Mouse (Mus musculus) layer of hippocampus, postnatal 10 days (tissue): ENCODE results near the gene Tspyl4. TPM values are rescaled to one million over a fixed set of nuclear protein-coding genes. Genes with fewer than 3 reads are reported as not detected.
"Not testable (repeated sequence)": the region's sequence is repeated elsewhere in the genome, so short reads cannot be mapped to it uniquely, and the experiment has no call there.

ENCODE experiments used
- DNase-seq, 2 experiments: peaks; one replicate each; pipeline ENCODE4 v3.0.0; 2021; ENCODE audit warnings: low spot score in 2 of 2
- long read RNA-seq: library from polyadenylated mRNA; stranded (forward); transcript quantifications from one replicate; pipeline ENCODE4 v2.0.0, GENCODE M21; 2023
- total RNA-seq, 2 experiments: library from RNA; stranded (reverse); gene quantifications; 2 replicates each; pipeline ENCODE4 v1.2.3; 2021

The Tspyl4 gene
- total RNA-seq: 100 to 1,000 TPM; 301 to 317 TPM
- long read RNA-seq, transcript Tspyl4-202 (2 exons, 560 nt): minor isoform, 13 of 89 reads
- long read RNA-seq, transcript Tspyl4-201 (1 exons, 3,879 nt): major isoform, 75 of 89 reads
- long read RNA-seq, partial matches to known transcripts: 0 of 89 reads
- long read RNA-seq, other reads (novel, unspliced or antisense): 1 of 89 reads

DNA sequence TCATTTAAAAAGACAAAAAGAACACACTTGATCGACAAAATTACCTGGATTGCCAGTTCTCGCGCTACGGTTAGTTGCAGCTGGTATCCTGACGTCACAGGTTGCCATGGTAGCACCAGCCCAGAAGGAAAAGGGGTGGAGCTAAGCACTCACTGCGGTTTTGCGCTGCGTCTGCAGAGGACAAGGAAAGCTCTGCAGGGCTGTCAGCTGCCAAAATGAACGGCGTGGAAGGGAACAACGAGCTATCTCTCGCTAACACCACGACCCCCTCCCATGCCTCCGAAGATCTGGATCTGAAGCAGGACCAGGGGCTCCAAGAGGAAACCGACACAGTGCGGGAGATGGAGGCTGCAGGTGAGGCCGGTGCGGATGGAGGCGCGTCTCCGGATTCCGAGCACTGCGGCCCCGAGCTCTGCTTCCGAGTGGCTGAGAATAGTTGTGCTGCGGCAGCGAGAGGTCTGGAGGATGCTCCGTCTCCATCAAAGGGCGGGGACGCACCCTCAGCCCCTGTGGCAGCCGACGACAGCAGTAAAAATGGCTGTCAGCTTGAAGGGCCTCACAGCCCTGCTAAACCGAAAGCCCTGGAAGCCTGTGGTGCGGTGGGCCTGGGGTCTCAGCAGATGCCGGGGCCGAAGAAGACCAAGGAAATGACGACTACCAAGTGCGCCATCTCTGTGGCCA is at the start of gene Tspyl4:
Gene Tspyl4, plus strand, starts transcription at position 144 of the 681 bp plus-strand sequence.
- peak; percentile 93 to 94 for DNase-seq

DNA sequence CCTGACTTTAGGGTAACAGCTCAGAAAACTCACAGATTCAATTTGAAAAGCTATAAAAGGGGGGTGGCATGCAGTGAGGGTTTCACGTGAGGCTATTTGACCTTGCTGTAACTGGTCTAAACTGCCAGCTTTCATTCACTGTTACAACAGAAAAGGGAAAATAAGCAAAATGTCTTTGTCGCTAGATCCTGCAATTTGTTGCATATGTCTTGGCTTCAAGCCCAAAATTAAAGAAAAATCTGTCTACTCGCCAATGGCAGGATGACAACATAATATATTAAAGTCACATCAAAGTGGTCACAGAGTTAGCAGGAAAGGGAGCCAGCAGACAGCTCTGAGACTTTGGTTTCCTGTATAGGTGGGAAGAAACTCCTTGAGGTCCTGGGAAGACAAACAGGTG is 49.5 kb upstream of the Tspyl4 start:
- no peak for DNase-seq

DNA sequence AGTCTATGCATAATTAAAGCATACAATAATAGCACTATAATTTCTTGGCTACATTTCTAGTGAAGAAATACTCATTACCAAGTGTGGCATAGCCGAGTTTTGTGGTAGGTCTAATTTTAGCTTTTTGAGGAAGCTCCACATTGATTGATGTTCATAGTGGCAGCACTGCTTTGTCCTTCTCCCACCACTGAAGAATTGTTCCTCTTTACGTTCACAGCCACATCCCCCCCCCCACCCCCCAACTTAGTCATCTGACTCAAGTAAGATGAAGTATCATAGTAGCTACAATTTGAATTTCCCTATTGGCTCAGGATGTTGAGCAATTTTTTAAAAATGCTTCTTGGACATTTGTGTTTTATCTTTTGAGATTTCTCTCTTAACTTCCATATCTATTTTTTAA is 47.6 kb upstream of the Tspyl4 start:
- no peak for DNase-seq

DNA sequence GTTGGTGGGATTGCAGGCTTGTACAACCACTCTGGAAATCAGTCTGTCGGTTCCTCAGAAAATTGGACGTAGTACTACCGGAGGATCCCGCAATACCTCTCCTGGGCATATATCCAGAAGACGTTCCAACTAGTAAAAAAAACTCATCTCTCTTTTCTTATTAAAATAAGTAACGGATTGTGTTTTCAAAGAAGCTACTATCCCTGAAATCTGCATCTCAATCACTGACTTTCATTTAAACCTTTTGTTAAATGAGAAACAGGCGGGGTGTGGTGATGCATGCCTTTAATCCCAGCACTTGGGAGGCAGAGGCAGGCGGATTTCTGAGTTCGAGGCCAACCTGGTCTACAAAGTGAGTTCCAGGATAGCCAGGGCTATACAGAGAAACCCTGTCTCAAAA is 44.4 kb upstream of the Tspyl4 start:
- DNase-seq: not testable (repeated sequence)

DNA sequence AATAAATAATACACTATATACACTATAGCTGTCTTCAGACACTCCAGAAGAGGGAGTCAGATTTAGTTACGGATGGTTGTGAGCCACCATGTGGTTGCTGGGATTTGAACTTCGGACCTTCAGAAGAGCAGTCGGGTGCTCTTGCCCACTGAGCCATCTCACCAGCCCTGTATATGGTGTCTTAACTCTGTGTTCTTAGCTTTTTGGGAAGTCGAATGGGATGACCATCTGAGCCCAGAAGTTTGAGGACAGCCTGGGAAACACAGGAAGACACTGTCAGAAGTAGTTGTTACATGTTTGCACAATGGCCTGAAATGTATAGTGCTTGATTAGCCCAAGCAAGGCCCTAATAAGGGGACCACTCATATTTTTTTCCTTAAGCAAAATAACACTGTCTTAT is 32.1 kb upstream of the Tspyl4 start:
- DNase-seq: no peak

DNA sequence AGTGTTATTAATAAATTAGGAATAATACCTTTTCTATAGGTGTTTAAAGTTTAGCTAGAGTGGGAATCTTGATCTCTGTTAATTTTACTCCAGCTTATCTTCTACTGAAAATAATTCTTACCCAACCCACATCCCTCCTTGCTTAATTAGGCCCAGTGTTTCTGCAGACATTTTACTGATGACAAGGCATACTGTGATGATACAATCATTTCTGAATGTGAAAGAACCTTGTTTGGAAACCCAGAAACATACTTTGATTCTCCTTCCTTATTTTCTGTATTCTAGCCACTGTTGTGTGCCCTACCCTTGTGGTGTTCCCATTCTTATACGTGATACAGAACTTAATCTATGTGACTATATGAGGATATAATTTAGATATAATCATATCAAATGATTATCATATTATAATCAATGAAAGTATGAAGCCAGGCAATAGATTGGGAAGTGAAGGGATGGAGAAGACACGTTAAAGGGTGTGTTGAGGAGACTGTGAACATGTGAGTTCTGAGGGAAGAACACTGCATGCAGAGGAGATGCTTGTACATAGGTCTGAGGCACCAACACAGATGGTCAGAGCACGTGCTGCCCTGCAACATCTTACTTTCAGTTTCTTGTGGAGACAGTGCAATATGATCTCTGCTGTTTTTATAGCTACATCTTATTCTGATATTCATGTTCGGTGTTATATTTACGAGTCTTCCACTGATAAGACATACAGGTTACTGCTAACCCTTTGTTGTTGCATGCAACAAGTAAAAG is 29.8 kb upstream of the Tspyl4 start:
- DNase-seq: no peak

DNA sequence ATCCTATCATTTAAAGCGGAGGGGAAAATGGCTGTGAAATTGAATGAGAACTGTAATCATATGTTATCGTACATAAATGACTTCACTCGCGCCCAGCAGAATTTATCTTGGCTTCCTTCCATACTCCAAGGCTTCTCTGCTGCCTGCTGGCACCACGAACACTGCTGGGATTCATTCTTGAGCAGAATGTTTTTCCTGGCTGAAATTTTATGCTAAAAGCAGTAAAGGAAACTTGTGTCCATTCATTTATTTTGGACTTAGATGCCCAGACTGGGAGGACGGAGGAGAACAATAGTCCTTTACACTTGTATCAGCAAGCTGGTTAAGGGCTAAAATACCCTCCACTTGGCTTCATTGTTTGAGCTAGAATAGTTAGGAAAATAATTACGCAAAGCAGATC is 25.6 kb upstream of the Tspyl4 start:
- peak in 1 of 2 experiments; percentile 16 for DNase-seq

DNA sequence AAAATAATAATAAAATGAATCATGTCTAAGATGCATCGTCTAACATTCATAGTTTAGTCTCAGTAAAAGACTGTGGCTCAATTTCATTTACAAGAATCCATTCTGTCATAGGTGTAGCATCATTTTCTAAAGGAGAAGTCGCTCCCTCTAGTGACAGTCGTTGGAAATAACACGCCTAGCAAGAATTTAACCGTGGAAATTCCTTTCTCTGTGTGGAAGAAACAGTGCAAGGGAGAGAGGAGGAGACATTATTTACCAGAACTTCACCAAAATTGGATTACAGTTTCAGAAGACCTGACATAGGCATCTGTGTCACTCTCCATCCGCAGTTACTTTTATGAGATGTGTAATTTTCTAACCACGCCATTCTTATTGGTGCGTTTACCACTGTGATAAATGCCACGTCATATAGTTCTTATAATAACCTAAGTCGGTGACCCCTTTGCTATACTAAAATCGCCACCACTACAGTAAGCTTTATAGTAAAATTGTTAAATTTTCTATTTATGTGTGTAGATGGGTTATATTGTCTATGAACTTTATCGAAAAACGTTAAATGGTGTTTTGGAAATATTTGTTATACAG is 16.6 kb upstream of the Tspyl4 start:
- DNase-seq: peak; percentile 52 to 59

DNA sequence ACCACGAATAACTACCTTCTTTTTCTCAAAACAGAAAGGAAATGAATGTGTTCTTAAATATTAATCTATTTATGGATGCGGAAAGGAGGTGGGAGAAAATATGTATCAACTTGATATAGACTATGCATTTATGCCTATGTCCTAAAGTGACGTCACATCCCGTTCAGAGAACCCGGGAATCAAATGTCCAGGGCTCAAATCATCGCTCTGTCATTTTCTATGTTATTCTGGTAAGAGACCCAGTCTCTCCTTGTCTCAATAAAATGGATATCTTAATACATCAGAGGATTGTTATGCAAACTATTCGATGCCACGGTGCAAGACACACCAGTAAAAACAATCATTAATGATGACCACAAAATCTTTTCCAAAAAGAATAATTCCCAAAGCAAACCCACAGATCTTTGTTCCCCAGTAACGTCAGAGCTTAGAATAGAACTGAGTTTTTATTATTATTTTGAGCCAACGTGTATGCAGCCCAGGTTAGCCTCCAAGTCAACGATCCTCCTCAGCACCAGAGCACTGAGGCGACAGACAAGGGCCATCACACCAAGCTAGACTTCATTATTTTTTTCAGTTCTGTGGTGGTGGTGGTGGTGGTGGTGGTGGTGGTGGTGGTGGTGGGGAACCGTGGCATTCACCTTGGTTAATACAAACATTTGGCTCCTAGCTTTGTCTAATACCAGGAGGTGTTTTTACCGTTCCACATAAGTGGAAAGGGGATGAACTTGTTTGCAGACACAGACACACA is 15.9 kb upstream of the Tspyl4 start:
- DNase-seq: peak in 1 of 2 experiments; percentile 14

DNA sequence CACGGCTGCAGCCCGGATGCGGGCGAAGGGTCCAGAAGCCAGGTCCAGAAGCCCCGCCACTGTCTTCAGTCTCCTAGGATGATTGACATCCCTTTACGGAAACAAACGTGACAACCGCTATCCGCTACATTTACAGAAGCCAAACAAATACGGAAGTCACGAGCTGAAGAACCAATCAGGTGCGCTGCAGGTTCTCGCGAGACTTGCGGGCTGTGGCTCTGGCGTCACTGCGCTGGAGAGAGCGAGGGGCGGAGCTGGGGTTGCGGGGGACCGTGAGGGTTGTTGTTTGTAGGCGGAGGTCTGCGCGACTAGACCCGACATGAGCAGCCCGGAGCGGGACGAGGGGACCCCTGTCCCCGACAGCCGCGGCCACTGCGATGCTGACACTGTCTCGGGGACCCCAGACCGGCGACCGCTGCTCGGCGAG is 15.3 kb upstream of the Tspyl4 start, which contains the start of gene Tspyl1:
Gene Tspyl1, plus strand, starts transcription at position 229 of the 427 bp plus-strand sequence.
- DNase-seq: peak; percentile 97 to 98

DNA sequence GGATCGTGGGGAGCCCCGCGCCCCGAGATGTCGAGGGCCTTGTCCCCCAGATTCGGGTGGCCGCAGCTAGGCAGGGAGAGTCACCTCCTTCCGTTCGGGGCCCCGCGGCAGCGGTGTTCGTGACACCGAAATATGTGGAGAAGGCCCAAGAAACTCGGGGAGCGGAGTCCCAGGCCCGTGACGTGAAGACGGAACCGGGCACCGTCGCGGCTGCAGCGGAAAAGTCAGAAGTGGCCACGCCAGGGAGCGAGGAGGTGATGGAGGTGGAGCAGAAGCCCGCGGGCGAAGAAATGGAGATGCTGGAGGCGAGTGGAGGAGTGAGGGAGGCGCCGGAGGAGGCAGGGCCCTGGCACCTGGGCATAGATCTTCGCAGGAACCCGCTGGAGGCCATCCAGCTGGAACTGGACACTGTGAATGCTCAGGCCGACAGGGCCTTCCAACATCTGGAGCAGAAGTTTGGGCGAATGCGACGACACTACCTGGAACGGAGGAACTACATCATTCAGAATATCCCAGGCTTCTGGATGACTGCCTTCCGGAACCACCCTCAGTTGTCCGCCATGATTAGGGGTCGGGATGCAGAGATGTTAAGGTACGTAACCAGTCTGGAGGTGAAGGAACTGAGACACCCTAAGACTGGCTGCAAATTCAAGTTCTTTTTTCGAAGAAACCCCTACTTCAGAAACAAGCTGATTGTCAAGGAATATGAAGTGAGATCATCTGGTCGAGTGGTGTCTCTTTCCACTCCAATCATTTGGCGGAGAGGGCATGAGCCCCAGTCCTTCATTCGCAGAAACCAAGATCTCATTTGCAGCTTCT is 14.6 kb upstream of the Tspyl4 start:
- DNase-seq: peak in 1 of 2 experiments; percentile 68

DNA sequence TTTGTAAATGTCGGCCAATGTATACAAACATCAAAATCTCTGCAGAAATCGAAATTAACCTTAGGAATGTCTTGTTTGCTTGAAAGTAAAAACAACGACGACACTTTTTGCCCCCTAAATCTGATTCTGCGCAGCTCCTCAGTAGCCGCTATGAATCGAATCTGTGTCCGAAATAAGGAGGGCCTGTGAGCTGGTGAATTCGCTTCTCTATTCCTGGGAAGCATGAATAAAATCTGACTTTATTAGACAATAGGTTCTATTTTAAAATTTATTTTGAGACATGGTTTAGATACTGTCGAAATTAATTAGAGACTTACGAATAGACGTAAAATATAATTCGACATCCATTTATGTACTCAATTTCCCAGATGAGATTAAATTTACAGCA is 337 bp upstream of the Tspyl4 start:
- DNase-seq: no peak

DNA sequence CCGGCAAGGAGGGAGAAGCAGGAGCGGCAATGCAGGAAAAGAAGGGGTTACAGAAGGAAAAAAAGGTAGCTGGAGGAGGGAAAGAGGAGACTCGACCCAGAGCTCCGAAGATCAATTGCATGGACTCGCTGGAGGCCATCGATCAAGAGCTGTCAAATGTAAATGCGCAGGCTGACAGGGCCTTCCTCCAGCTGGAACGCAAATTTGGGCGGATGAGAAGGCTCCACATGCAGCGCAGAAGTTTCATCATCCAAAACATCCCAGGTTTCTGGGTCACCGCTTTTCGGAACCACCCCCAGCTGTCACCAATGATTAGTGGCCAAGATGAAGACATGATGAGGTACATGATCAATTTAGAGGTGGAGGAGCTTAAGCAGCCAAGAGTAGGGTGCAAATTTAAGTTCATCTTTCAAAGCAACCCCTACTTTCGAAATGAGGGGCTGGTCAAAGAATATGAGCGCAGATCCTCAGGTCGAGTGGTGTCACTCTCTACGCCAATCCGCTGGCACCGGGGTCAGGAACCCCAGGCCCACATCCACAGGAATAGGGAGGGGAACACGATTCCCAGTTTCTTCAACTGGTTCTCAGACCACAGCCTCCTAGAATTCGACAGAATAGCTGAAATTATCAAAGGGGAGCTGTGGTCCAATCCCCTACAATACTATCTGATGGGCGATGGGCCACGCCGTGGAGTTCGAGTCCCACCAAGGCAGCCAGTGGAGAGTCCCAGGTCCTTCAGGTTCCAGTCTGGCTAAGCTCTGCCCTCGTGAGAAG is 925 bp downstream of the Tspyl4 start:
- no peak for DNase-seq

DNA sequence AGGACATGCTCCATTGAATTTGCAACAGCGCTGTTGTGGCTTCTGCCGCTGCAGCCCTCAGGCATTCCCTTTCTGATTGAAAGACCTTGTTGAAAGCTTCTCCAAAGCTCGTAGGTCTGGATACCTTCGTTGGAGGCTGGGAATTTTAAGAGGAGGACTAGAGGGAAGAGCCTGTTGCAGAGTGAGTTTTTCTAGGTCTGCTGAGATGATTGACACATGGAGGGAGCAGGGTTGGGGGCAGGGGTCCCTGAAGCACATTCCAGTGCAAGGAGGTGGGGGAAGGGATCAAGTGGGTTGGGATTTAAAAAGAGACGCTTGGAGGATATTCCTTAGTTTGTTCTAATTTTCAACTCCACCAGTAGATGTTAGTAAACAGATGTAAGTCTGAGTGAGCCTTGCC is 3.1 kb downstream of the Tspyl4 start:
- no peak for DNase-seq

DNA sequence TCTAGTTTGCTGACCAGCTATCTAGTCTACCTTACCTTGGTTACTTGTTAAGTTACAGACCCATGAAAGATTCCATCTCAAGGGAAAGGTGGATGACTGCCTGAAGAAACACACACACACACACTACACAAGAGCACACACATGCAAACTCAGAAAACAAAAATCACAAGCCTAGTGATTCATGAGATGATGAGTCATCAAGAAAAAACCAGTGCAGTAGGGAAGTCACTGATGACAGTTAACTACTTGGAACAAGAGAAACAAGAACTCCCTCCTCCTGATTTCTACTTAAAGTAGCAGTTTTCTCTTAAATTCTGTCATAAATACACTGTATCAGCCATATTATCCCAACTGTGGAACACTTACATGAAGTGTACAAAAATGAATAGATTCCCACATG is 9.8 kb downstream of the Tspyl4 start:
- no peak for DNase-seq

DNA sequence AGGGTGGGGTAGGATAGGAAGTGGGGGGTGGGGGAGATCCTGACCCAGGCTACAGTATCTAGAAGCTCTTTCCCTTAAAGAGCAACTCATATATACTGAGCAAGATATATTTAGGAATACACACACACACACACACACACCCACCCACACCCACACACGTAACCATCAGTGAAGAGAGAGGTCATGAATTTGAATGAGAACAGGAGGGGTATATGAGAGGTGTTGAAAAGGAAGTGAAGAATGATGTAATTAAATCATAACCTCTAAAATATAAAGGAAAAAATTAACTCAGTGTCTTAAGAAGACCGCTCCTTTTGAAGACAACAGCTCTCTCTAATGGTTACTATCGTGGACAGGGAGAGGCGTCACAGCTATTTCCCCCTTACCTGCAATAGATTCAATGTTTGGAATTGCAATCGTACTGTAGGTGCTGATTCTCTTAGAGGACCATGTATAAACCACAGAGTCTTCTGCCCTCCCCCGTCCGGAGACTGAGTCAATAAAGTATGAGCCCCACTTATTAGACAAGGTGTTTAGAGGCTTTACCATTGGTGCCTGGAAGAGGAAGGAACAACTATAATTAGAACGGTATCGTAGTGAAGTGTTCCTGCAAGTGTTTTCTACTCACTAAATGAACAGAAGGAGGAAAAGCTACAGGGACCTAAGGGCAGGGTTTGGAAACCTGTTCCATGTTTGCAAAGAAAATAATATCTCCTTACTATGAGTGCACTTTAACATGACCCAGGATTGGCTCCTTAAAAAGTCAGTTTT is 12.9 kb downstream of the Tspyl4 start:
- no peak for DNase-seq

DNA sequence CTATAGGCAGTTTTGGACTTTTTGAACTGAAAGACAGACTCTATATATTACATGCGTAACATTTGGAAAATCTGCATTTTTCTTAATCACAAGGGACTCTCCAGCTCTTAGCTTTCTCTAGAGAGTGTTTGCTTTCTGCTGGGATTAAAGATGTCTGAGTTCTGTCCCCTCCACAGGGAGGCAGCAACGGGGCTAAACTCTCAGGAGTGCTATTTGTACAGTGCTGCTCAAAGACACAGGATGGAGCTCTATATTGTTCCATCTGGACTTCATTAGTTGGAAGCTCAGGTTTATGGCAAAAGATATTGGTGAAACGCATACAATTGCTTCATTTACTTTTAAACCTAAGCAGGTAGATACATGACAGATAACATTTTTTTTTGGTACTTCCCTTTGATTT is 15.3 kb downstream of the Tspyl4 start:
- DNase-seq: no peak

DNA sequence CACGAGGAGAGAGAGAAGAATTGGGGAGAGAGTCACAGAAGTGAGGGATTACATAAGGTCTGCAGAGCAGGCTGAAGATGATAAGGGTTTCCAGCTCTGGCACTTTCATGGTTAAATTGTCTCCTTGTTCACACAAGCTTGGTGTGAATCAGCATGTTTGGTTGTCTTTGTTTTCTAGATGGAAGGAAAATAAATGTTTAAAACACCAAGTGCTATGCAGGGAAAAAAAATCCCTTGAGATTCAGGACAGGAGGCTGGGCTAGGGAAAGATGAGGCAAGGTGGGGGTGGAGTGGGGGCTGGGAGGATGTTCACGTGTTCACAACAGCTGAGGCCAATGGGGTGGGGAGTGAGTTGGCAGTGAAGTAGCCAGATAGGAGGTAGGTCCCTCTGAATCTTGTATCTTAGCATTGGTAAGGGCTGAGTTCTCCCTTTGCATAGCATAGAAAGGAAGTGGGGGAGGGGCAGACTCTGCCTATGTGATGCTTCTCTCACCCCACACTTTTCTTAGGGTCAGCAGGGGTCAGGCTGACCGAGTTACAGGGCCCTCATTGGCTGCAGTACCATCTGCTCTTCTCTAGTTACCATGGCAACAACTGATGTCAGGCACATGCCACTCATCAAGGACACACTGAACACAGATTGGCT is 19.5 kb downstream of the Tspyl4 start:
- peak; percentile 62 to 67 for DNase-seq
